Mouse (Mus musculus) MEL (cell line): ENCODE measurements at regions not wholly inside any gene's neighbourhood (a gene's known extent, or its start where the extent isn't known, plus 50 kb on each side); places are given as distances from the start of the nearest gene placed in this dataset.

Source experiments
- CHD1 ChIP-seq: IDR thresholded peaks from 2 replicates; pipeline ENCODE4 v1.6.1; 2012; ENCODE audit warnings: low read depth, mild to moderate bottlenecking, inconsistent platforms, low read length, improper control_type of control experiment
- CTCF ChIP-seq, 3 experiments: IDR thresholded peaks in 2 of 3; conservative IDR thresholded peaks in 1 of 3; 2 replicates each; pipeline ENCODE4 v1.5.1; 2011 to 2012; ENCODE audit warnings: low read length in 3 of 3, low read depth in 2 of 3, mild to moderate bottlenecking in 2 of 3, improper control_type of control experiment in 1 of 3, inconsistent platforms in 1 of 3, mixed read lengths in 1 of 3, moderate library complexity in 1 of 3; ENCODE audit not compliant: control insufficient read depth in 1 of 3, insufficient read depth in 1 of 3, poor library complexity in 1 of 3, severe bottlenecking in 1 of 3
- EP300 ChIP-seq, 2 experiments: IDR thresholded peaks; 2 replicates each; pipeline ENCODE4 v1.6.1; 2011; ENCODE audit warnings: improper control_type of control experiment in 2 of 2, low read length in 2 of 2, low read depth in 1 of 2, mild to moderate bottlenecking in 1 of 2
- GABPA ChIP-seq: IDR thresholded peaks from 2 replicates; pipeline ENCODE4 v1.6.1; 2012; ENCODE audit warnings: low read depth, mild to moderate bottlenecking, inconsistent platforms, low read length, improper control_type of control experiment, moderate library complexity
- JUND ChIP-seq: IDR thresholded peaks from 2 replicates; pipeline ENCODE4 v1.6.1; 2011; ENCODE audit warnings: low read depth, mild to moderate bottlenecking, improper control_type of control experiment, low read length
- MAX ChIP-seq: IDR thresholded peaks from 2 replicates; pipeline ENCODE4 v1.6.1; 2011; ENCODE audit warnings: low read length, improper control_type of control experiment
- POLR2A ChIP-seq, 2 experiments: IDR thresholded peaks; 2 replicates each; pipeline ENCODE4 v1.6.1; 2011 to 2012; ENCODE audit warnings: low read length in 2 of 2, mild to moderate bottlenecking in 2 of 2, control low read depth in 1 of 2, improper control_type of control experiment in 1 of 2, low read depth in 1 of 2, moderate library complexity in 1 of 2; ENCODE audit not compliant: control insufficient read depth in 1 of 2, insufficient read depth in 1 of 2, poor library complexity in 1 of 2
- POLR2AphosphoS5 ChIP-seq: IDR thresholded peaks from 2 replicates; pipeline ENCODE4 v1.6.1; 2012; ENCODE audit warnings: low read depth, borderline replicate concordance, mild to moderate bottlenecking, inconsistent platforms, low read length, moderate library complexity, mixed read lengths
- RCOR1 ChIP-seq: IDR thresholded peaks from 2 replicates; pipeline ENCODE4 v1.6.1; 2012; ENCODE audit warnings: low read depth, mild to moderate bottlenecking, inconsistent platforms, low read length, improper control_type of control experiment
- UBTF ChIP-seq: IDR thresholded peaks from 2 replicates; pipeline ENCODE4 v1.6.1; 2012; ENCODE audit warnings: low read depth, mild to moderate bottlenecking, inconsistent platforms, low read length, improper control_type of control experiment, moderate library complexity, borderline replicate concordance; ENCODE audit not compliant: insufficient read depth
- ZC3H11A ChIP-seq: IDR thresholded peaks from 2 replicates; pipeline ENCODE4 v1.6.1; 2012; ENCODE audit warnings: low read depth, mild to moderate bottlenecking, inconsistent platforms, low read length, improper control_type of control experiment
- ZMIZ1 ChIP-seq: IDR thresholded peaks from 2 replicates; pipeline ENCODE4 v1.6.1; 2012; ENCODE audit warnings: low read depth, mild to moderate bottlenecking, inconsistent platforms, low read length, improper control_type of control experiment, moderate library complexity
- ZNF384 ChIP-seq: IDR thresholded peaks from 2 replicates; pipeline ENCODE4 v1.6.1; 2012; ENCODE audit warnings: low read depth, mild to moderate bottlenecking, inconsistent platforms, low read length, improper control_type of control experiment

GRCm38 (mm10) chr11:26789281-26789680, 195.5 kb upstream of the Vrk2 start:
- TF ChIP-seq POLR2A (IDR thresholded peaks at IDR 0.05; ENCODE audit: control insufficient read depth in 1 of 2, insufficient read depth in 1 of 2, low read depth in 1 of 2, low read length in 2 of 2, poor library complexity in 1 of 2): no peak
- no peak for TF ChIP-seq CTCF (IDR thresholded peaks at IDR 0.05 in 2 of 3, conservative IDR thresholded peaks at IDR 0.05 in 1 of 3; ENCODE audit: control insufficient read depth in 1 of 3, insufficient read depth in 1 of 3, low read depth in 2 of 3, low read length in 3 of 3, poor library complexity in 1 of 3, severe bottlenecking in 1 of 3)
- TF ChIP-seq JUND: no peak
- TF ChIP-seq EP300 (IDR thresholded peaks at IDR 0.05; ENCODE audit: low read depth in 1 of 2, low read length in 2 of 2): no peak
- no peak for TF ChIP-seq MAX
- TF ChIP-seq ZNF384: no peak
- no peak for TF ChIP-seq POLR2AphosphoS5
- TF ChIP-seq GABPA: no peak
- no peak for TF ChIP-seq ZC3H11A
- no peak for TF ChIP-seq RCOR1
- no peak for TF ChIP-seq CHD1
- no peak for TF ChIP-seq ZMIZ1
- no peak for TF ChIP-seq UBTF
